Mouse (Mus musculus) lung, postnatal 14 days (tissue): Measurements from ENCODE around the gene Zdhhc21.
A peak's percentile ranks its signal among the peaks of the same experiment; 100 is the strongest.

ENCODE experiments used
- DNase-seq: peaks from one replicate; pipeline ENCODE4 v3.0.0; 2021

The Zdhhc21 gene

GRCm38 (mm10) chr4:82859131-82860125 lies at the start of gene Zdhhc21:
Zdhhc21 (minus strand) TSS chr4:82859958.
- peak; percentile 83 for DNase-seq

GRCm38 (mm10) chr4:82895227-82895626 lies 35.5 kb upstream of the Zdhhc21 start:
- DNase-seq = no peak

- DNase-seq = no peak
Observed at GRCm38 (mm10) chr4:82892247-82892646, 32.5 kb upstream of the Zdhhc21 start.

- no peak for DNase-seq
Observed at GRCm38 (mm10) chr4:82891566-82891965, 31.8 kb upstream of the Zdhhc21 start.

GRCm38 (mm10) chr4:82891049-82891448 lies 31.3 kb upstream of the Zdhhc21 start:
- DNase-seq = no peak

GRCm38 (mm10) chr4:82890585-82890984 lies 30.8 kb upstream of the Zdhhc21 start:
- DNase-seq = no peak

GRCm38 (mm10) chr4:82886148-82886547 lies 26.4 kb upstream of the Zdhhc21 start:
- no peak for DNase-seq

- DNase-seq = no peak
Observed at GRCm38 (mm10) chr4:82885535-82885913, 25.8 kb upstream of the Zdhhc21 start.

GRCm38 (mm10) chr4:82884636-82885534 lies 25.1 kb upstream of the Zdhhc21 start, which contains the start of gene Cer1:
Cer1 (minus strand) TSS chr4:82885148.
- no peak for DNase-seq

- no peak for DNase-seq
Observed at GRCm38 (mm10) chr4:82882500-82882899, 22.7 kb upstream of the Zdhhc21 start.

- DNase-seq = no peak
Observed at GRCm38 (mm10) chr4:82881366-82881765, 21.6 kb upstream of the Zdhhc21 start.

GRCm38 (mm10) chr4:82880243-82880642 lies 20.5 kb upstream of the Zdhhc21 start:
- DNase-seq = no peak

- DNase-seq = no peak
Observed at GRCm38 (mm10) chr4:82879152-82879551, 19.4 kb upstream of the Zdhhc21 start.

- no peak for DNase-seq
Observed at GRCm38 (mm10) chr4:82876656-82877055, 16.9 kb upstream of the Zdhhc21 start.

- DNase-seq = no peak
Observed at GRCm38 (mm10) chr4:82875532-82875931, 15.8 kb upstream of the Zdhhc21 start.

GRCm38 (mm10) chr4:82874791-82875190 lies 15.0 kb upstream of the Zdhhc21 start:
- DNase-seq = no peak

GRCm38 (mm10) chr4:82872548-82872947 lies 12.8 kb upstream of the Zdhhc21 start:
- no peak for DNase-seq

GRCm38 (mm10) chr4:82872121-82872520 lies 12.4 kb upstream of the Zdhhc21 start:
- no peak for DNase-seq

- no peak for DNase-seq
Observed at GRCm38 (mm10) chr4:82870931-82871330, 11.2 kb upstream of the Zdhhc21 start.

GRCm38 (mm10) chr4:82867731-82868445 lies 8.1 kb upstream of the Zdhhc21 start:
- DNase-seq = no peak

- no peak for DNase-seq
Observed at GRCm38 (mm10) chr4:82867111-82867510, 7.4 kb upstream of the Zdhhc21 start.

- no peak for DNase-seq
Observed at GRCm38 (mm10) chr4:82864974-82865699, 5.4 kb upstream of the Zdhhc21 start.
